Mouse (Mus musculus) embryonic fibroblast, embryonic 13.5 days (primary cell): ENCODE measurements around the gene Syne4.

ENCODE experiments used
- CTCF ChIP-seq: IDR thresholded peaks from 2 replicates; pipeline ENCODE4 v1.5.1; 2011; ENCODE audit warnings: mild to moderate bottlenecking, control low read depth, low read length, moderate library complexity, borderline replicate concordance; ENCODE audit not compliant: insufficient read depth
- POLR2A ChIP-seq: IDR thresholded peaks from 2 replicates; pipeline ENCODE4 v1.6.1; 2011; ENCODE audit warnings: low read depth, mild to moderate bottlenecking, control low read depth, low read length, moderate library complexity

GRCm38 (mm10) chr7:30297266-30297665, 17.3 kb upstream of the Syne4 start:
- TF ChIP-seq POLR2A (no peak), CTCF (no peak)
